Mouse (Mus musculus) liver, adult 2 months (tissue): ENCODE measurements around the gene Gde1.

Experiments
- CTCF ChIP-seq: fragments of 200-500 bp; IDR thresholded peaks from 2 replicates; pipeline ENCODE4 v1.5.1; 2011; ENCODE audit warnings: low read depth, low read length, control low read depth
- POLR2A ChIP-seq: fragments of 200-500 bp; IDR thresholded peaks from 2 replicates; pipeline ENCODE4 v1.6.1; 2011; ENCODE audit warnings: low read length, control low read depth; ENCODE audit not compliant: insufficient read depth; ENCODE audit errors: extremely low read depth

- TF ChIP-seq CTCF (no peak), POLR2A (no peak)
These were observed 12.5 kb upstream of the Gde1 start for GRCm38 (mm10) chr7:118718066-118718465.
